Mouse (Mus musculus): ENCODE measurements at regions not wholly inside any gene's neighbourhood (a gene's known extent, or its start where the extent isn't known, plus 50 kb on each side); places are given as distances from the start of the nearest gene placed in this dataset.
A peak's percentile ranks its signal among the peaks of the same experiment; 100 is the strongest.

DNA sequence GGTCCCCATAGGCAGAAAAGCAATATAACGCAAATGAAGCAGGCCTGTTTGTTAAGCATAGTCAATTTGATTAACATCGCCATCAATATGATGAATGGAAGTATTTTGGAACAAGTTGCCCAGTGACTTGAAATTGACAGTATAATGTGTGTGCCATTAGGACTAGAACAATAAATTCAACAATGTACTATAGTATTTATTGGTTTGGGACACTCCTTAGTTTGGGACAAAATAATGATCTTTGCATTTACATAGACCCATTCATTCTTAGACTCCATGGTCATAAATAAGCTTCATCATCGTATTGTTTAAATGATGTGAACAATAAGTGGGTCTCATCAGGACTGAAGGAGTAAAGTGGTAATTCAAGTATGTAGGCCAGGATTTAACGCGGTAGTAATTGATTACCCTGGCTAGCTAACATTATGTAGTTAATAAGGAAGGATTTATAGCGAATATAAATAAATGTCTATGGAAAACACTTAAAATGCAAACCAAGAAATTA lies 2933.6 kb upstream of the 5930422O12Rik start:
- no peak for DNase-seq

DNA sequence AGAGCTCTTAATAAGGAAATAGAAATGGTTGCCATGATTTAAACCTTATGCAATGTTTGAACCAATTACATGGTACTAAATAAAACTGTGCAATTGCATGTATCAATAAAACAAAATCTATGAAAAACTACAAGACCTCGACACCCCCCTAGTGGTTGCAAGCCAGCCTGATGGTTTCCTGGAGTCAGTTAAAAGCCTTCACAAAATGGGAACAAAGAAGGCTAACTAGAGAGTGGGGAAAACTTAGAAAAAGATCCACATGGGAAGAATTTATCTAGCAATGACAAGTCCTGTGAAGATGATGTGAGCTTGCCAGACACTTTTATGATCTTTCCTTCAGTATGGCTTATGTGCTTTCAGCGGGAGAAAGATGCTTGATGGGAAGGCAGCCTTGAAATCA lies 2926.3 kb upstream of the 5930422O12Rik start:
- DNase-seq = peak; percentile 15

DNA sequence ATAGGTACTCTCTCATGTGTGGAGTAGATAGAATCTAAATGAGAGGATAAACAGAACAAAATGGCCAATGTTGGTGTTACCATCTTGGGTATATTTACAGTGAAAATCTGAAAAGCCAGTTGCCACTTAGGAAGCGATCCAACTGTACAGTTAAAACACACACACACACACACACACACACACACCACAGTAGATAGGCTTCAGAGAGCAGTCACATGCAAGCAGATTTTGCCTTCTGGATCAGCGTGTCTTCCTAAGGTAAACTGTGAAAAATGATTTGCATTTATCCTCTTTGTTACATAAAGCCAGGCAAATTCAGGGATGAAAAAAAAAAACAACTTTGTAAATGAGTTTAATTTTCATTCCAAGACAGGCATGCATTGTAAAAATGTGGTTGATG lies 2917.2 kb upstream of the 5930422O12Rik start:
- DNase-seq = no peak

DNA sequence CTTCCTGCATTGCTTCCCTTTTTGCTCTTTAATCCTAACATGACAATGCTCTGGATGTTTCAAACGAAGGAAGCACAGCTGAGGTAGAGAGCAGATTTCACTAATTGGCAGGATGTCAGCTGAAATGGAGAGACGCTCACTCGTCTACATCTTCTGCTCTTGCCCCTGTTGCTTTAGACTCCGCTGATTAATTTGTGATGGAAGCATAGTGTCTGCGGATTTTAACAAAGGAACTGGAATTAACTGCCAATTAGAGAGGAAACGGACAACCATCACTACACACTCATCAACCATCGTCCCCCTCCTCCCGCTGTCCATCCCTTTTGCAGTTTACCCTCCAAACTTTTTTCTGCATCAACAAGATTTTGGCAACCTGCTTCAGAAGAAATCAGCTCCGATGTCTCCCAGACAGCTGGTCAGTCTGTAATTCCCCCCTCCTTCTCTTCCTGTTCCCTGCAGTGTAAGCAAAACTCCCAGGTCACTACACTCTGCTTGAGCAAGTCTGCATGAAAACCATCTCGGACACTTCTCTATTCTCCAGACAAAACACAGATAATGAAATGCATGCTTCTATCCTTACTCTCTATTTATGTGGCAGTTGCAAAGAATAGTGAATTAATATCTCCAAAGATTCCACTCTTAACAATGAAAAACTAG lies 2905.6 kb upstream of the 5930422O12Rik start:
- DNase-seq = no peak

DNA sequence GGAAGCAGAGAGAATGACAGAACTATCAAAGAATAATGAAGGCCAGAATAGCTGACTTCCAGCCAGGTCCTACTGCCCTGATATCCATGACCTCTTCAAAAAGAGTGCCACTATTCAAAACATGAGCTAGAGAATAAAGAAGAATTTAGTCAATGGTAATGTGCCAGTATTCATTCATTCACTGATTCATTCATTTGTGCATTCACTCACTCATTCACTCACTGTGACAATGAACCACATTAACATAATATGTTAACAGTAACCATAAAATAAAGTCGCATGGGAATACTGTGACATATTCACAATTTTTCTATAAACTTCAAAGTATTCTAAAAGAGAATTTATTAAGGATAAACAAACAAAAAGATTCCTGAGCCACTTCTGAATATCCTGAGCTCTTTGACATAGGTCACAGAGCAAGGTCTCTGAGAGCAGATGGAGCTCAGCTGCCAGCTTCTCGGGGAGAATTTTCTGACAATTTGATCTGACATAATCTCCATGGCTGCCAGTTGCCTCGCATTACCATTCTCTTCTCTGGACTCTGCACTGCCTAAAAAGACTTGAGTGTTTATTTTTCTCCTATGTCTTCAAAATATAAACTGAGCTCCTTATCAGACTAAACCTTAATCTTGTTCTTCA lies 2895.5 kb upstream of the 5930422O12Rik start:
- DNase-seq = peak; percentile 13

DNA sequence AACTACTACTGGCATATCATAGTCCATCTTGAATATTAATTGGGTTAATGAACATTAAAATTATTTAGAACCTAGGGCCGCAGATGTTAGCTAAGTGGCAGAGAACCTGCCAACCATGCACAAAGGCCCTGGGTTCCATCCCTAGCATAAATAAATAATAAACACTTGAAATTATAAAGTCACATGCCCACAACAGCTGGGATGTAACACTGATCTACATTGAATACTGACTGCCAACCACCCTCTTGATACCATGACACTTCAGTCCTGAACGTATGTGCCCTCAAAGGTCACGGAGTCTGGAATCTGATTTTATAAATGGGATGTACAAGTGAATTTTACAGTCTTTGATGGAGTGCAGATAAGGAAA lies 2895.0 kb upstream of the 5930422O12Rik start:
- DNase-seq = no peak

DNA sequence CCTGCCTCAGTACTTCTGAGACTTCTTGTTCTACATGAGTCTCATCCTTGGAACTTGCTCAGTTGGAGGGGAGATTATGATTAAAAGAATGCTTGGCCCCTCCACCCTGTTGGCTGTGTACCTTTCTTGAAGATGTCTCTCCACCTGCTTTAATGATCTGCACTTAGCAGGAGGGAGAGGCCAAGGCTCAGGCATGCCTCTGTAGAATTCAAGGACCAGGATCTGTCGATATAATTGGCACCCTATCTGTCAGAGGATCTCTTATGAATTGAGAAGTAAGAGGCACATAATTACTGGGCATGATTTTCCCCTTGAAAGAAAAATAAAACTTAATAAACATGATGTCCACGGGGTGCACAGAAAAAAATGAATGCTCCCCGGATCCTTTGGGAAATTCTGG lies 2893.1 kb upstream of the 5930422O12Rik start:
- DNase-seq = no peak

DNA sequence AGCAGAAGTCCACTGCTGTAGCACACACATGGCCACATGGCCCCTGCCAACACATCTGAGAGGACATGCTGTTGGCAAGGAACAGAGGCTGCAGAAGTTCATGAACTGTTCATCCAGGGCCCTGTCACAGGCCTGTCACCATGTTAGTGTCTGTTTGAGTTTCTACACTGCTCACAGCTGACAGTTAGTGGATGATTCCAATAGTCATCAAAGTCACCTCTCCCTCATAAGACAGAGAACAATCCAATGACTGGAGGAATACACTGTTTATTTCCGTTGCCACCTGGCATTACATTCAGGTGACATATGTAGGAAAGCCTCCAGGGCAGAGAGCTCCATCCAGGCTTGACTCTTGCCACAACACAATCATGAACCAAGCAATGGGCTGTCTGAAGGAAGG lies 2886.3 kb upstream of the 5930422O12Rik start:
- DNase-seq = no peak

DNA sequence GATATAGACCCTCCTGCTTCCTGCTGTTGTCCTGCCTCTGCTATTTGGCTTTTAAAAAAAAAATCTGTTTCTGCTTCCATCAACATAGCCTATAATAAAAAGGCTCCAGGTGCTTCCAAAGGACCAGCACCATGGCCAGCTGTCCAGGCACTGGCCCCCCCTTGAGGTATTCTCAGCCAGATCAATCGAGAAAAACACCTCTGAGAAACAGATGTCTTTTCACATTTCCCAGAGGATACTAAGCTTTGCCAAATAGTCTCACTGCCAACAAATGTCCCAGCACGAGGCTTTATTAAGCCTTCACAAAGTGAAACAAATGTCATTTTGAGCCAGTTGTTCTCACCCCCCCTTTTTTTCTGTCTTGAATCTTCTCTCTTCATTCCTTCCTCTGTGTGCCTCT lies 2880.7 kb upstream of the 5930422O12Rik start:
- no peak for DNase-seq

DNA sequence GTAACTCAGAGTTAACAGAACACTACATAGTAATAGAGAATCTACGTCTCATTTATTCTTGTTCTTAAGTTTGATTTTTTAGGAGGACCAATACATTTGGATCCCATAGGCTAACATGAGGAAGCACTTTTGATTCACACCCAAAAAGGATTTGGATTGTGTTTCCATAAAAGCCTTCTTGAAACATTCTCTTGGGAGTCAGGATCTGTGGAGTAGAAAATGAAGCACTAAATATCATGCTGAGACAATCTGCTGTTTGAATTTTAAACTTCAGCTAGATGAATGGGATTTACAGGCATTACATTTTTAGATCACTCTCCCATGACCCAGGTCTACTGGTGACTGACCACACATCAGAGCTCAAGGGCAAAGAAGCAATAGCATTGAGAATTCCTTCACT lies 2877.5 kb upstream of the 5930422O12Rik start:
- DNase-seq = no peak

DNA sequence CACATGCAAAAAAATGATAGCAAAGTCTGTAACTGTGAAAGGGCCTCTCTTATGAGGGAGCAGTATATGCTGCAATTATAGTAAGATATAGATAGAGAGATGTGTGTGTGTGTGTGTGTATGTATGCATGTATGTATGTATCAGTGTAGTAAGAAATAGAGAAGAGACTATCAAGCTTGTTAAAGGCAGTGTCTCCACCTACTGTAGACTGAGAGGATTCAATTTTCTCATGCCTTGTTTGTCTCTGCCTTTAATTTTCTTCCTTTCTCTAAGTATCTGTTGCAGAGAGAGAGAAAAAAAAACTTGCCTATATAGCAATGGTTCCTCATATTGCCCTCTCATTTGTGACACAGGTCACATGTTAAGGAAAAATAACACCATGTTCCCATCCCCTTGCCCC lies 2871.1 kb upstream of the 5930422O12Rik start:
- no peak for DNase-seq

DNA sequence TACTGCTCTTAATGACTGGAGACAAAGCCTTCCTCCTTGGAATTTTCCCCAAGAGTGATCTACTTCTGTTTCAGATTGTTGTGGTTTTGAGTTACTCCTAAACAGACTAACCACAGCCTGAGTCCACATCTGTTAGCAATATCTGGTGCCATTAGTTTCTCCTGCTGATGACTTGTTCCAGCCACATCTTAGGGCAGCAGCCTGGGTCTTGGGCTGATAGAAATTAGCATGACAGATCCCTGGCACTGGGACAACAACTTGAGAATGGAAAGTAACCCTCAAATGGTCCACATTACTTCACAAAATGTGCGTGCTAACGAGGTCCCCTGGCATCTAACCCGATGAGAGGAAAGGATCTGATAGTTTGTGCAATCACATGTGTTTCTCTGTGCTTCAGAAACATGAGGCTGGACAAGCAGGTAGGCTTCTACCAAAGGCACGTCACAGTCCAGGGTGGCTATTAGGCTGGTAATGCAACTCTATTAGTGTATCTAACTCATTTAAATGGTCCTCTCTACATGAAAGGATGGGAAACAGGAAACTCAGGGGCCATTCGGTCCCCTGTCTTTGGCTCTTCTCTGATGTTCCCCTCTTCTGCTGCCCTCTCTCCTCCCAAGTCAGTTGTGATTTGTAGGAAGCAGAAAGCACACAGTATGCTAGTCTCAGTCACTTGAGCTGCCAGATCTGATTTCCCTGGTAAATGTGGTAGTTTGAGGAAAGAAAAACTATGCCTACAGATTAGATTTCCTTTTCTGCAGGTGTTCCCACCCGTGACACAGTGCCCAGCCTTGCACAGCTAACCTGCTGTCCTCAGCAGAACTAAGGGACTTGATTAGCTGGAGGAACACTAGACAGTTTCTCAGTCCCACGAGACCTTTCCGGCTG lies 2866.9 kb upstream of the 5930422O12Rik start:
- no peak for DNase-seq

DNA sequence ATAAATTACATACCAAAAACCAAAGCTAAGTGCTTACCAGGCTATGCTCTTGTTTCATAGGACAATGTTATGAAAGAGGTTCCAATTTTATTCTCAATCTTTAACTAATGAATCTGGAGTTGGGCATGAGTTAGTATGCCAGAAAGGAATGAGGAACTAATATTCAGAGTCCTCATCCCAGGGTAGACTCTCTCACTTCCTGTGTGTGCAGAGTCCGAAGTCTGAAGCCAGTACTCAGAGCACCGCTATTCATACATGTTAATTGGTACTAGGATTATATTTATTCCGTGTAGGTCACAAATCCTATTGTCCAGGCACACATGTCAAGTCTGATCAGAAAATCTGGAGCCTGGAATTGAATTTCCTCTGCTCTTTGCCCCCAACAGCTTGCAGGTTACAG lies 2858.7 kb upstream of the 5930422O12Rik start:
- no peak for DNase-seq

DNA sequence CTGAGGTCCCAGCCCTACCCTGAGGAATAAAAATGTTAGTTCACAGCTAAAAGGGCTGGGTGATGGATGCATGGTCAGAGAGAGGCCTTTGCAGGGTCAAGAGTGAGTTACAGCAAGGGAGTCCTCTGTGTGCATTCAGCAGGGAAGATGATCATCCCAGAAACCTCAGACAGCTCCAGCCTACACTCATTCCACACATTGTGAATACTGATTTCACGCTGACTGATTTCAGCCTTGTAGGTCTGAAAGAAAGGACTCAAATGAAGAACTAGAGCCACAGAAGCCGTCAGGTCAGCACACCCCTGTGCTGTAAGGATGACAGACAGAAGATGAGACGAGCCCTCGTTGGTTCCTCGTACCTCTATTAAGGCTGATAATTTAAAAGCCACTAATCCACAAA lies 2858.0 kb upstream of the 5930422O12Rik start:
- no peak for DNase-seq

DNA sequence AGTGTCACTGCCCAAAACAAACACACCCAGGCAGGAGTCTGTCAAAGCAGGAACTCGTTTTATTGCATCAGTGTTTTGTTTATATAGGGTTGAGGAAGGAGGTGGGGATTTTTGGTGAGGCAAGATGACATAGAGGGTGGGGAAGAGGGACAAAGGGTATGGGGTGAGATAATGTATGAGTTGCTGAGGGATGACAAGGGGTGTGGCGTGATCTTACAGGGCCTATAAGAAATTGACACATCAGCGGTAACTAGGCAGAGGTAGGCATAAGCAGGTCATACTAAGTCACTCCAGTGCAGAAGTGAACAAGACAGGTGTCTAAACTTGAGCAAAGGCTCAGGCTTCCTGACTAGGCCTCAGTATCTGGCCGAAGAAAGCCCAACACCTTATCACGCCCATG lies 2841.0 kb upstream of the 5930422O12Rik start:
- no peak for DNase-seq

DNA sequence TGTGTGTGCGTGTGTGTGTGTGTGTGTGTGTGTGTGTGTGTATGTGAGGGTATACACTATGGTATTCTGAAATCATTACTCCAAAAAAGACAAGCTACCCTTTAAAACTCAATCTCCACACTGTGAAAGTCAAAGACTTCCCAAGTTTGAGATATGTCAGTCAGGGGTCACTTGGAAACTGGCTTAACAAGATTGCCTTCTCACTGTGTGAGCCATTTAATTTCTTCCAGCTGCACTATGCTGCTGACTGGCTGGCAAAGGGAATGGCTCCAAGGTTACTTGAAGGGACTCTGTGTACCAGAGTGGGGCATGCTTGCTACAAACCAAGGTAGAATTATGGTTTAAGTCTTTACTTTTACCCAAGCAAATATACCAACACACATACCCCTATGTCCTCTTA lies 2826.1 kb upstream of the 5930422O12Rik start:
- no peak for DNase-seq

DNA sequence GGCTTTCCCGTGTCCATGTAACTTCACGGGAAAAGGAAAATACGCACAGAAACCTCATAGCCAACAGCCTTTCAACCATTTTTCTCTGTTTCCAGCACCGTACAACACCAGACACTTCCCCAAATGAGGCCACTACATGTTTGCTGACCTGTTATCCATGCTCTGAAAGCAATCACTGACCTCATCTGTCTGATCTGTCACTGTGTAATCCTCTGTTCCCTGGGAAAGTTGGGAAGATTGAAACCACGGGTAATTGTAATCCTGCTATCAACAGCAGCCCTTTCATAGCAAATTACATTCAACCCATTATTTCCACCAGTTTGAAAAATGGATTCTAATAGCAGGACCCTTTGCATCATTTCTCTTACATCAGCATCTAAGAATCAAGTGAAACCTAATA lies 2798.2 kb upstream of the 5930422O12Rik start:
- no peak for DNase-seq

DNA sequence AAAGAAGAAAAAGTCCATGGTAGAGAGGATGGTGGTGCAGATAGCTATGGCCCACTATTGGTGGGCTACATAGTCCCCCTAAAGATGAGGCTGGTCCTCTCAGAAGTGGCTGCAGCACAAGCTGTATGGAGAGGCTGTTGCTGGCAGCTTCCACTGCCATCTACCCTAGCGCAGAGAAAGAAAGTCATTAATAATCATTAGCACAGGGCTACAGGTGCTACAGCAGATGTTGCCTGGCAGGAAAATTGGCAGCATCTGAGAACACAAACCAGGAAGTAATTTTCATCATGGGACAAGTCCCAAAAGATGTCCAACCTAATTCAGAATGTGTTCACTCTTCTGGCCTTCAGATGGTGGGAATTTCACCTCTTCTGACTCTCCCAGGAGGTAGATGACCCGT lies 2791.7 kb upstream of the 5930422O12Rik start:
- no peak for DNase-seq

DNA sequence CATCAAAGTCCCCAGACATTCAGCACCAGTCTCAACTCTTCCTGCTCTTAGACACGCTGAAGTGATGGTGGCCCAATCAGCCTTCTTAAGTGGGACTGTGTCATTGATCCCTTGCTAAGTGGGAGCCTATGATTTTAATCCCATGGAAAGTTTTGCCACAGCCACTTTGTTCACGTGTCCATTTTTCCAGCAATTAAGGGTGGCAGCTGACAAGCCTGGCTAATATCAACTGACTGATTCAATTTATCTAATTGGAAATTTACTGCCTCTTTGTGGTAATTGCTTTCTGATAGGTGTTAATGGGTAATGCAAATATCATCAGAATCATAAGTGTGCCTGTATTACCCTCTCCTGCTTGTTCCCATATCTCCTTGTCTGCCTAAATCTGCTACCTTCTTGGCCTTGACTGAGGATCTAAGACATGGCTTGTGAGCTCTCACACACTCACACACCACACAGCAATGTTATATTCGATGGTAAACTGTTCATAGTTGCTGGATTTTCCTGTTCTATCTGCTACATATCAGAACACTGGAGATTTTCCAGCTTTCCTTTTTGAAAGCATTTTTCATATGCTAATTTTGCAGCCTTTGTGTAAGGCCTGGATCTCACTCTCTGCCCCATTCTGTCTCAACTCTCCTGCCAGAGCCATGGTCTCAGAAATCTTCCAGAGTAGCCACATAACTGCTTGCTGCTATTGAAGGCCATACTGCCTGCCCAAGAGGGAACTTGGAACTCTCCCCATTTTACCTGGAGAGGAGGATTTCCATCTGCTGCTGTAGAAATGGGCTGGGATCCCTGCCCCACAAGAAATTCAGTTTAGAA lies 2785.4 kb upstream of the 5930422O12Rik start:
- DNase-seq = no peak

DNA sequence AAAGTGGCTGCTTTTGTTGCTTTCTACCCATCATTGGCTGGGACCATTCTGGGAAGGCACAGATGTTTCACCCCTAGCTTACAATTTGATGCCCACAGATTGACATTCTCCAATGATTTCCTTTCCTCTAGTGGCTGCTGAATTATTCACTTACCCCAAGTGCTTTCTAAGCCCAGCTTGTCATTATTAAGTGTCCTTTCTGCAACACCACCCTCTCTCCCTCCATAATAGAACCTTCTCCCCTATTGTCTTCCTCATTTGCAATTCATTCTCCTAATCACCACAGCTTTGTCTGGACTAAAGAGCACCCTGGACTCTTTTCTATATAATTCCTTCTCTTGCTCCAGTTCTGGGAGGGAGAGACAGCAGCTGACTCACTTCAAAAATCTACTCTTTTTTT lies 2780.0 kb upstream of the 5930422O12Rik start:
- DNase-seq = no peak

DNA sequence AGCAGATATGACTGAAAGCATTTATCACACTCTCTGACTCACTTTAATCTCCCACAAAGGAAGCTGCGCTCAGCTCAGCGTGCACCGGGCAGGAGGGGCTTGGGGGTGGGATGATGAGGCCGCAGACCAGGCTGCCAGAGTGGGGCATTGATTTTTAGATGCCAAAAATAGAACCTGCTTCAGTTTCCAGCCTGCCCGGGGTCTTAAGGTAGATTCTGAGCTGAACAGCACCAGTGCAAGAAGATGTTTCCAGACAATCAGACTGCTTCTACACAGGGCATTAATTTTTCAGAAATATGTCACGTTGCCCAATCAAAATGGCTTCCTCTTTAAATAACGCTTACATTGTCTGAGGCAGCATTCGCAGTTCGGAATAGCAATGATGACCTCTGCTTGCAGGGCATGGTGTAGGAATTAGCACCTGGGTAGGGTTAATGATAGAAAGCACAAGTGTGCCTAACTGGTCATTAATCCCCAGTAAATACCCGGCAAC lies 2772.7 kb upstream of the 5930422O12Rik start:
- DNase-seq = no peak

DNA sequence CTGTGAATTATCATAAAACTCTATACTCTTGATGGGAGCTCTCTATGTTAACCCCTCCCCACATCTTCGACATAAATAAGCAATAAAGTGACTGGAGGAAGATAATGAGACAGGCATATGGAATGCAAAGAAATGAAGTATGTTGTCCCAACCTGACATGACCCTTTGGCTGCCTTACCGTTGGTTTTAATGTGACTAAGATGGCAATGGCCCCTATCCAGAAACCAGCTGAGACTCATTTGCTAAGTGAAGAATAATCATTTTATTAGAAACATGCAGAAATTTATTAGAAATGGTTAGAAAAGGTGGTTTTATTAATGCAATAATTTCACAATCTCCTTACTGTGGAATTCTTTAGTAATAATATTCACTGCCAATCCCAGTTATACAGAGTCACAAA lies 2767.2 kb upstream of the 5930422O12Rik start:
- no peak for DNase-seq

DNA sequence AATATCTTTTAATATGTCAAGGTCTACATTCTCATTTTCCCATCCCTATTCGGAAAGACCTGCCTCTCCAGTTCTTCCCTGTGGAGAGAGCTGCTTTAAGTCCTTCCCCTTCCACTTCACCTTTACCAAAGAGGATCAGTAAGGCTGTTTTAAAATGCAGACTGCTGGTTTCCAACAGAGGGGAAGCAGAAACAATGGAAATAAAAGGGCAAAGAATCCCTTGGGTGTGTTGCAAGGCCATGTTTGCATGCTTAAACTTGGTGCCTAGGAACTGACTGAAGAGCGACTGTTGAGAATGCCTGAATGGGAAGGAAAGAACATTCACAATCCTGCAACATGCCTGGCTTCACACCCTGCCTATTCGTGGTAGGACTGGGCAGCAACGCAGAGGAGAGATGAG lies 2759.1 kb upstream of the 5930422O12Rik start:
- no peak for DNase-seq
